Mouse (Mus musculus) G1E (cell line): ENCODE results near the gene Ankrd22.

Experiments used
- CTCF ChIP-seq: IDR thresholded peaks from 2 replicates; pipeline ENCODE4 v1.5.1; 2012; ENCODE audit warnings: low read depth, low read length, inconsistent platforms, mixed read lengths
- GATA1 ChIP-seq: IDR thresholded peaks from 2 replicates; pipeline ENCODE4 v1.6.1; 2012; ENCODE audit warnings: borderline replicate concordance, low read length, inconsistent platforms, mixed read lengths
- TAL1 ChIP-seq: conservative IDR thresholded peaks from 2 replicates; pipeline ENCODE4 v1.6.1; 2012; ENCODE audit warnings: low read depth, low read length, inconsistent platforms, mixed read lengths

DNA sequence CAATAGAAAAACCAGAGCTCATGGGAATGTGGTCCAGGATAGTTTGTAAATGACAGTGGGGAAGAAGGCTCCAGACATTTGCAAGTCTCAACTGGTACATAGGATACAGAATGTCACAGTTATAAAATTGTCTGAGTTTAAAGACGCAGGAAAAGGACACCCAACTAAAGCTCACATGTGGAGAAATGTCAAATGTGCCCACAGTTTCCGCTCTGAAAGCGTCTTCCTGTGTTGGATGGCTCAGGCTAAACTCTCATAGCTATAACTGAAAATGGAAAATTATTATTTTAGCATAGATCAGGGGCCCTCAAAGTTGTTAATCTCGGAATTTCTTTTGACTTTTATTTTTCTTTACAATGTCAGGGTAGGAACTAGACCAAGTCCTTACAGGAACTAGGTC, 21.0 kb upstream of the Ankrd22 start:
- no peak for TF ChIP-seq CTCF
- TF ChIP-seq TAL1, result no peak
- no peak for TF ChIP-seq GATA1
